Mouse (Mus musculus): ENCODE data around the gene Slc6a12. TPM values are rescaled to one million over a fixed set of nuclear protein-coding genes. Genes with fewer than 3 reads are reported as not detected.

Gene Slc6a12
- not detected for total RNA-seq (2023)

DNA sequence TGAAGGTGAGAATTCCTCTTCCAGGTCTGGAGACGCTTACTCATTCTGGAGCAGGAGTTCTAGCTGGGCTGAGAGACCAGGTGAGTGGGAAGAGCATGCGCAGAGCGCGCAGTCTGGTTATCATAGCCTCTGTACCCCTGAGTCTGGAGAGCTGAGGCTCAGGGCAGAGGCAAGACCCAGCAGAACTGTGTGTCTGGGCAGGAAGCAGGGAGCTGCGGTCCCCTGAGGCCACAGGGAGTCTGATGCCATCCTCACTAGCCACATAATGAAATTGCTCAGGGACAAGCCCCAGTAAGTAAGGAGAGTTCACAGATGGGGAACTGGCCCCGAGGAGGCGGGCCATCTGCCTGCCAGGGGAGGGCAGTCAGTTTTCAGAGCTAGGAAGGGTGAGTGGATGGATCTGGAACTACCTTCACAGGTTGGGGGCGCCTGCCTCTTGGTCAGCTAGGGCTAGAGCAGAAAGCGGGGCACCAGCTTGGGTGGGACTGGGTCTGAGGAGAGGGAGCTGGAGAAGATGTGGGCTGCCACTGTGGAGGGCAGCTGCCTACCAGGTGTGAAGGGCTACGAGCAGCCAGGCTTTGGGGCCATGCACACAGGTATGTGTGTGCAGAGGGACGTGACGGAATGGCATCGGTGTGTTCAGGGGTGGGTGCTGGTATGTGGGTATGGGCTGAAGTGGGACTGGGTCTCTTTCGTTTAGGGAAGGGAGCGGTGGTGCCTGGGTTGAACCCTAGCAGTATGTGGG is at the start of gene Slc6a12:
Gene Slc6a12 (plus strand): TSS at position 51 of the 745 bp plus-strand sequence.

DNA sequence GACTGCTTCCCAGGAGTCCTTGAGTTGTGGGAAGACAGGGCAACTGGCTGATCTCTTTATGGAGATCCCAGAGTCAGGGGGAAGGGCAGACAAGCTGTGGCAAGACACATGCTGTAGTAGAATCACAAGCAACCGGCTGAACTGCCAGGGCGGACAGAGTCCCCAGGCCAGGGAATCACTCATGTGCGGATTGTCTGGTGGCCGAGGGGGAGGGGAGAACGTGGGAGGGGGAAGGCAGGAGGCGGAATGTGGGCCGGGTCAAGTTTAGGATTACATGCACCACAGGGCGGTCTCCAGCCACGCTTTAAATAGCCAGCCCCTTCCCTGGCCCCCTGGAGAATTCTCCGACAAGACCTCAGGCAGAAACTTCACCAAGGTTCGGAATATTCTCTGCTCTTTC is 42.9 kb upstream of the Slc6a12 start, which contains the start of gene Slc6a13:
Gene Slc6a13 (plus strand): TSS at position 274 of the 400 bp plus-strand sequence.

Other genes with a start within 250 kb of the Slc6a12 start
- 42.6 TPM for gene Mical3, start 212.1 kb upstream of the Slc6a12 start, total RNA-seq (2023)
- gene Pex26, start 159.4 kb upstream of the Slc6a12 start, total RNA-seq (2023) = 10.3 TPM
- not detected for gene Tuba8, start 132.4 kb upstream of the Slc6a12 start, total RNA-seq (2023)
- gene Usp18, start 97.2 kb upstream of the Slc6a12 start, total RNA-seq (2023) = 18.5 TPM
- not detected for gene Slc6a13, start 42.8 kb upstream of the Slc6a12 start, total RNA-seq (2023)
- not detected for gene Iqsec3, start 130.6 kb downstream of the Slc6a12 start, total RNA-seq (2023)

Measured in CD4-positive naive resting alpha-beta T cell, adult 57 days (primary cell).